ENCODE assay signal across 7 mouse cellular contexts in the genomic region with DNA sequence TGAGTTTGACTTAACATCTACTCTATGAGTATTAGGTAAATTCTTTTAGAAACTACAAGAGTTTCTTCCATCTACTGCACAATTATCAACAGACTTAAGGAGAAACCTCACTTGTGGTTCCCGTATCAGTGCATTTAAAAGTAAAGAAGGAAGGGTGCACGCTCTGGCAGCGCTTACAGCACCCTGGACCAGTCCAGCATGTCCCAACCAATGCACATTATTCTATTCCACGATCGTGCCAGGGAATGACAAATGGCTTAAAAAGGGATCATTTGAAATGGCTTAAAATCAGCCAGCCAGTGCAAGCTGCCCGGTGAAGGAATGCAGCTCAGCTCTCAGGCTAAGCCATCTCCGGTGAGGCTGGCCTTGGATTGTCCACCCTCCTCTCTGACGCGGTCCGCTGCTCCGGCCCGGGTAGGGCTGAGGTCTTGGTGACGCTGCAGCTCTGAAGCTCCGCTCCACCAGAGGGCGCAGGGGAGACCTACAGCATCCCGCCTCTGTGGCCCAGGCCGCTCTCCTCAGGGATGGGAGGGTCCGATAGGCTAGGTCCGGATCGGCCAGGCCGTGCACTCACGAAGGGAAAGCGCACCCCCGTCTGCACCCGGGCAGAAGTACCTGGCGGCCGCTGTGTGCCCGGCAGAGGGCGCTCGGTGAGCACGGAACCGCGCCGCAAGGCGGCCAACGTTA. TPM values are rescaled to one million over a fixed set of nuclear protein-coding genes. Genes with fewer than 3 reads are reported as not detected.
DNase-seq lines count a peak whose midpoint lies in the region; ATAC-seq and TF ChIP-seq lines count a peak whose summit lies in the region.

No protein-coding gene starts in this region.

- peak overlapping the region; percentile 59 for H3K9ac ChIP-seq in embryonic facial prominence, embryonic 13.5 days
- H3K9ac ChIP-seq in midbrain, embryonic 13.5 days (replicated peaks) = peak overlapping the region; percentile 51

- H3K4me3 ChIP-seq in embryonic facial prominence, embryonic 13.5 days = peak overlapping the region; percentile 39
- peak overlapping the region; percentile 37 for H3K4me3 ChIP-seq in limb, embryonic 10.5 days
- peak overlapping the region; percentile 36 for H3K4me3 ChIP-seq in midbrain, embryonic 13.5 days (replicated peaks)
- peak overlapping the region; percentile 38 for H3K4me3 ChIP-seq in small intestine, adult 2 months (ENCODE audit: low read depth, low read length)

- DNase-seq in adrenal gland, postnatal 25 days = peak; percentile 97
- DNase-seq in heart, adult 18-20 months = peak; percentile 95 to 97
- peak; percentile 97 for DNase-seq in kidney, adult 18-20 months
- DNase-seq in limb, embryonic 10.5 days (ENCODE audit: low spot score) = peak; percentile 98

- no peak overlapping the region for H3K27ac ChIP-seq in embryonic facial prominence, embryonic 13.5 days
- peak overlapping the region; percentile 42; the same call in 1 of the 2 replicates for H3K27ac ChIP-seq in limb, embryonic 10.5 days
- H3K27ac ChIP-seq in midbrain, embryonic 13.5 days = no peak overlapping the region
- no peak overlapping the region for H3K27ac ChIP-seq in small intestine, adult 2 months (ENCODE audit: insufficient read depth, low read depth, low read length)

- H3K27me3 ChIP-seq in embryonic facial prominence, embryonic 13.5 days = peaks cover 13% of the 10 kb centered on the region
- peaks cover 38% of the 10 kb centered on the region for H3K27me3 ChIP-seq in limb, embryonic 10.5 days (ENCODE audit: low read depth, poor library complexity, severe bottlenecking)
- peaks cover 15% of the 10 kb centered on the region for H3K27me3 ChIP-seq in midbrain, embryonic 13.5 days
- H3K27me3 ChIP-seq in small intestine, adult 2 months (ENCODE audit: control insufficient read depth, insufficient read depth, low read length) = no peaks in the 10 kb centered on the region

- peak; percentile 98 for TF ChIP-seq CTCF in small intestine, adult 2 months (IDR thresholded peaks at IDR 0.05; ENCODE audit: extremely low read depth, insufficient read length, insufficient replicate concordance, low read depth, low read length)

- H3K9me3 ChIP-seq in embryonic facial prominence, embryonic 13.5 days = no peaks in the 10 kb centered on the region
- H3K9me3 ChIP-seq in limb, embryonic 10.5 days (replicated peaks) = no peaks in the 10 kb centered on the region
- no peaks in the 10 kb centered on the region for H3K9me3 ChIP-seq in midbrain, embryonic 13.5 days

- peak overlapping the region; percentile 62 for H3K4me2 ChIP-seq in embryonic facial prominence, embryonic 13.5 days
- peak overlapping the region; percentile 55 for H3K4me2 ChIP-seq in midbrain, embryonic 13.5 days (replicated peaks)

- no peaks in the 10 kb centered on the region for H3K36me3 ChIP-seq in embryonic facial prominence, embryonic 13.5 days
- H3K36me3 ChIP-seq in limb, embryonic 10.5 days = no peaks in the 10 kb centered on the region
- H3K36me3 ChIP-seq in midbrain, embryonic 13.5 days = no peaks in the 10 kb centered on the region
- no peaks in the 10 kb centered on the region for H3K36me3 ChIP-seq in small intestine, adult 2 months (ENCODE audit: control insufficient read depth, insufficient read depth, low read length)

- no peak; the same call in 1 of the 2 replicates for TF ChIP-seq POLR2A in small intestine, adult 2 months (IDR thresholded peaks at IDR 0.05; ENCODE audit: low read depth, low read length)

- peak; percentile 97 for ATAC-seq in embryonic facial prominence, embryonic 13.5 days (ENCODE audit: insufficient number of reproducible peaks, insufficient read depth, low FRiP score, low TSS enrichment, low read depth)
- ATAC-seq in midbrain, embryonic 13.5 days = peak; percentile 100

- H3K4me1 ChIP-seq in embryonic facial prominence, embryonic 13.5 days = peaks cover 6% of the 10 kb centered on the region
- H3K4me1 ChIP-seq in limb, embryonic 10.5 days = peaks cover 12% of the 10 kb centered on the region
- peaks cover 6% of the 10 kb centered on the region; the same call in 1 of the 2 replicates for H3K4me1 ChIP-seq in midbrain, embryonic 13.5 days (replicated peaks)
- H3K4me1 ChIP-seq in small intestine, adult 2 months (ENCODE audit: control insufficient read depth, insufficient read depth, insufficient read length, low read length) = peaks cover 10% of the 10 kb centered on the region; the same call in 1 of the 2 replicates

- WGBS in embryonic facial prominence, embryonic 13.5 days = 7% methylated on average over 36 of the region's 36 CpGs
- 8% methylated on average over 36 of the region's 36 CpGs for WGBS in limb, embryonic 10.5 days
- WGBS in midbrain, embryonic 13.5 days = 7% methylated on average over 36 of the region's 36 CpGs
- 3% methylated on average over 36 of the region's 36 CpGs for WGBS in small intestine, adult 2 months

RNA-seq across cellular contexts. Expression of a gene that starts 3.7 kb away (rescaled TPM):
- total RNA-seq in adrenal gland, postnatal 25 days (2021) = not detected in 2 replicates
- polyA plus RNA-seq in embryonic facial prominence, embryonic 13.5 days (2015; fragmentation: Nextera tagmentation; extraction: Ambion mirVana) = not detected in 2 replicates
- total RNA-seq in heart, adult 18-20 months (2021) = not detected
- not detected in 2 replicates for polyA plus RNA-seq in limb, embryonic 10.5 days (2016; fragmentation: Nextera tagmentation; extraction: Ambion mirVana)
- polyA plus RNA-seq in midbrain, embryonic 13.5 days (2015; fragmentation: Nextera tagmentation; extraction: Ambion mirVana) = not detected in 2 replicates
- not detected in 2 replicates for polyA plus RNA-seq in small intestine, adult 2 months (2012; rRNA removed)

RNA-seq across cellular contexts. Expression of a gene that starts 24.9 kb away (rescaled TPM):
- 4.4 and 5.4 TPM in 2 replicates for total RNA-seq in adrenal gland, postnatal 25 days (2021)
- 13.5 and 14.4 TPM in 2 replicates for polyA plus RNA-seq in embryonic facial prominence, embryonic 13.5 days (2015; fragmentation: Nextera tagmentation; extraction: Ambion mirVana)
- 1 to 10 TPM; 1.8 to 1.9 TPM for total RNA-seq in heart, adult 18-20 months (2021)
- polyA plus RNA-seq in limb, embryonic 10.5 days (2016; fragmentation: Nextera tagmentation; extraction: Ambion mirVana) = 11.8 and 15.7 TPM in 2 replicates
- polyA plus RNA-seq in midbrain, embryonic 13.5 days (2015; fragmentation: Nextera tagmentation; extraction: Ambion mirVana) = 21.2 and 22.2 TPM in 2 replicates
- polyA plus RNA-seq in small intestine, adult 2 months (2012; rRNA removed) = 0.28 and 0.39 TPM in 2 replicates

RNA-seq across cellular contexts. Expression of a gene that starts 32.7 kb away (rescaled TPM):
- total RNA-seq in adrenal gland, postnatal 25 days (2021) = 2.1 and 2.5 TPM in 2 replicates
- 38.4 and 39.8 TPM in 2 replicates for polyA plus RNA-seq in embryonic facial prominence, embryonic 13.5 days (2015; fragmentation: Nextera tagmentation; extraction: Ambion mirVana)
- under 1 TPM; 0.40 to 0.85 TPM for total RNA-seq in heart, adult 18-20 months (2021)
- polyA plus RNA-seq in limb, embryonic 10.5 days (2016; fragmentation: Nextera tagmentation; extraction: Ambion mirVana) = 22.4 and 29.8 TPM in 2 replicates
- 35.4 and 37.9 TPM in 2 replicates for polyA plus RNA-seq in midbrain, embryonic 13.5 days (2015; fragmentation: Nextera tagmentation; extraction: Ambion mirVana)
- polyA plus RNA-seq in small intestine, adult 2 months (2012; rRNA removed) = 0.04 and 0.14 TPM in 2 replicates

Comparison
In these comparisons a context has a peak if more than half of its experiments do, and no peak if none do; other contexts are left out.
1. RNA of a gene that starts 32.7 kb away (polyA plus RNA-seq): 38.4 to 39.8 TPM in embryonic facial prominence, embryonic 13.5 days, 35.4 to 37.9 TPM in midbrain, embryonic 13.5 days and 22.4 to 29.8 TPM in limb, embryonic 10.5 days; 0.04 to 0.14 TPM in small intestine, adult 2 months; every median in the first group is over 10 times any median in the second.
2. Peak in every context shown above with its lines, with median percentiles within 50 percentile points of each other: DNase-seq and H3K4me3 ChIP-seq.